Mouse (Mus musculus) cerebral cortex, adult 2 months (tissue): ENCODE results near the gene Fkbp5.

Source experiments
- WGBS: fragments of 180-500 bp; shearing (Covaris S2); methylation state at CpG from one replicate; pipeline ENCODE4 v1.1.7; 2018; 5-methylcytosine and 5-hydroxymethylcytosine counted together

Gene Fkbp5

DNA sequence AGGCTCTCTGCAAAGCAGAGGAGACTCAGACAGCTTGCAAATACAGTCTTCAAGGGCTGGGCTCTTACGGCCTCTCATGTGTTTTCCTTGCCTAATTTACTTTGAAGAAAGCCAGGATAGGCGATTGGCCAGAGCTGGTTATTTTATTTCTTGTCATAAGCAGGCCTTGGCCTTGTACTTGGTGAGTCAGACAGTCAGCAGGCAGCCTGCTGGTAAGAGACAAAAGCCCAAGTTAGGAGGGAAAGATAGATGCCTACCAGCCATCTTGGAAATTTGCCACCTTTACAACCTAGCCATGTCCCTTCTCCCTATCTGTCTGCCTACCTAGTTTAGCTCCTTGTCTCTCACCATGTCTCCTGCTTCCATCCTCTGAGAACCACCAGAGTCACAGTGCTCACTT is 146.0 kb downstream of the Fkbp5 start:
- 78% methylated on average over 2 of the region's 2 CpGs for WGBS

DNA sequence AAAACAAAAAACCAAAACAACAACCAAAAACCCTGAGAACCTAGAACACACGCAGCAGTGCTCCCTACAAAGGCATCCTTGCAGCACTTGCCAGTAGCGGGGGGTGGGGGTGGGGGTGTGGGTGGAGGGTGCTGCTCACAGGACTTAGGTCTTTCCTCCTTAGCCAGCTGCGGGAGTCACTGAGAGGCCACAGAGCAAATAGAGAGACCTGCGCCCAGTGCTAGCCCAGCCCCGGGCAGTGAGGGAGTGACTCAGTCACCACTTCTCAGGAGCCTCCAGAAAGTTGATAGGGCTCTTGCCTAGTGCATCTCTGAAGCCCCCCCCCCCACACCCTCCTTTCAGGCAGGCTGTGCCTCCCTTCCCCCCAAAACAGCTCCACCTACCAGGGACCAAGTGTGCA is 148.3 kb downstream of the Fkbp5 start:
- WGBS, result 79% methylated on average over 5 of the region's 5 CpGs

DNA sequence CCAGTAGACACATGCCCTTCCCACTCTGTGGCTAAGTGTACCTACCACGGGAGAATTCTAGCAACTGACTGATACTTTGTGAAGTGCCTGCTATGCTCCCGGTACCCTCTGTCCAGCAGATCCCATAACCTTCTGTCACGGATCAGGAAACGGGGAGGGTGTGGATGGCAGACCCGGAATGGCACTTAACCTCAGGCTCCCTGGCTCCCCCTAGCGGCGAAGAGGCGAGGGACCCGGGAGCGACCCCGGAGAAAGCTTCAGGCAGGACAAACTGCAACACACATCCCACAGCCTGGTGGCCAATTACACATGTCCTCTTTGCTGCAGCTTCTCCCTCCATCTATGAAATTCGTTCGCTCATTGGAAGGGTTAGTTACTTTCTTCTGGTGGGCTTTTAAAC is 148.9 kb downstream of the Fkbp5 start:
- 10% methylated on average over 13 of the region's 13 CpGs for WGBS

DNA sequence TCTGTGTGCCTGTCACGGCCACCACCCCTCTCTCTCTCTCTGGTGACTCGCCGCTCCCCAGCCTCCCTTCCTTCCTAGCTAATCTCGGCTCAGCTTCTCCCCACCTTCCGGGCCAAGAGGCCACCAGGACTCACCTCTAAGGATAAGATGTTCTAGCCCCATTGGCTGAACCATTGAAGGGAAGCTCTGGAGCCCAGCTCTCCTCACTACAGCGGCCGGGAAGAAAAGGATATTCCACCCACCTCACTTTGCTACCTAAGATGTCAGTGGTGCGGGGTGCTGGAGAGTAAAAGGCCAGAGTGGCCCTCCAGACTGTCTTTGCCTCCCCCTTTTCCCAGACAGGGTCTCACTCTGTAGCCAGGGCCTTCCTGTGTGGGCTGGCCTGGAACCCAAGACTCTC is 152.2 kb downstream of the Fkbp5 start, which contains the start of gene Tulp1:
Tulp1 (minus strand) TSS at position 101 of the 400 bp plus-strand sequence.
- WGBS, result 64% methylated on average over 8 of the region's 8 CpGs

DNA sequence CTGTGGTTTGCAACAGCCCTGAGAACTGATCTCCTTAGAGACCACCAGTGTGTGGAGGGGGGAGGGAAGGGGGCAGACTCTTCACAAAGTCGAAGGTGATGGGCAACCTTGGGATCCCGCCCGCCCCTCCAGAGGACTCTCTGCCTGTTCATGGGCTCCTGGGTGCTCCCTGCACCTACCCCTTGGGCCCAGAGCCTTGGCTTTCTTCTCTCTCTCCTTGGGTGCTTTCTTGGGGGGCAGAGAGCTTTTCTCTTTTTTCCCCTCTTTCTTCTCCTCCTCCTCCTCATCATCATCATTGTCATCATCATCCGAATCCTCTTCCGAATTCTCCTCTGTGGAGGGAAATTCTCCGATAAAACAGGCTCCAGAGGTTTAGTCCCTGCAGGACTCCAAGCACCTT is 153.8 kb downstream of the Fkbp5 start:
- 33% methylated on average over 6 of the region's 6 CpGs for WGBS

DNA sequence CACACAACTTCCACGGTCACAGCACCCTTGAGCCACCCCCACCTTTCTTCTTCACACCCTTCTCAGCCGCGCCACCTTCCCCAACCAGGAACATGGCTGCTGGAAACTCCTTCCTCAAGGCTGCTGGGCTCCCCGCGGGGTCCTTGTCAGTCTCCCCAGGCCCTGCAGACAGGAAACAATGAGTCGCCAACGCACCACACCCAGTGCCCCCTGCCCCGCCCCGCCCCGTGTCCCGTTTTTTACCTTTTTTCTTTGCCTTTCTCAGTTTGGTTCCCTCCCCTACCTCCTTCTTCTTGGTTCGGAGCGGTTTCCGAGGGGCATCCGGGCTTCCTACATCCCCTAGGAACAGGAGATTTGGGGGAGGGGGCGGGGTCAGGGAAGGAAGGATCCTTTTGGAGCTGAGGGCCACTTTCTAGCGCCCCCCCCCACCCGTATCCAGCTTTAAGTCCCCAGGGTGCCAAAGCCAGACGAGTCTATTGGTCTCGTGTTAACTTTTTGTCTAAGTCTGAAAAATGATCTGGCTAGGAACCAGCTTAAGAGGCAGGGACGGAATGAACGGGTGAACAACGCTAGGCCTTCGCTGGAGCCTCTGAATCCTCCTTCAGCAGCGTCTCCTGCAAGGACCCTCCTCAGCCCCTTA is 154.6 kb downstream of the Fkbp5 start:
- 5% methylated on average over 25 of the region's 25 CpGs for WGBS

DNA sequence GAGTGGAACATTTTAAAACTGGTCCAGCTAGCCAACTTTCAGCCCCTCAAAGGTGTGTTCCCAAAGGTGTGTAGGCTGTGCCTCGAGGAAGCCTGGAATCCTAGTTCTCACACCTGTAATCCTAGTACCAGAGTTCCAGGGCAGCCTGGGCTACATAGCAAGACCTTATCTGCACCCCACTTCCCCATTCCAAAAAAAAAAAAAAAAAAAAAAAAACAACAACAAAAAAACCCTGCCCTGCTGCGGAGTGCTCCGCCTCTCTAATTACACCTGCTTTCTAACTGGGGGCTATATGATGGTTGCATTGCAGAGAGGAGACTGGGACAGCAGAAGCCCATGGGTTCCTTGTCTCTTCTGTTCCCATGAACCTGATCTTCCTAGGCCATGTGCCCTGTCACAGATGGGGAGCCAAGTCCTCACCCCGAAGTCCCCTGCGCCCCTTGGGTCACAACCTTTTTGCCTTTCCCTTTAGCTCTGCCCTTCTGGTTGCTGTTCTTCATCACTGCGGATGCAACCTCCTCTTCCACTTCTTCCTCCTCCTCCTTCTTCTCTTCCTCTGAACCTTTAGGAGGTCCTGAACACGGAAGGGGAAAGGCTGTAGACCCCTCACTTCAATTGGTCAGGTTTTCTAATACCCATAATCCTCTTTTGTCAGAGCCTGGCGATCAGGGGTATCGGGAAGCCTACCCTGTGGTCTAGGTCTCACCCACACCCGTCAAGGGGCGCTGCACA is 155.2 kb downstream of the Fkbp5 start:
- WGBS, result 44% methylated on average over 11 of the region's 11 CpGs

DNA sequence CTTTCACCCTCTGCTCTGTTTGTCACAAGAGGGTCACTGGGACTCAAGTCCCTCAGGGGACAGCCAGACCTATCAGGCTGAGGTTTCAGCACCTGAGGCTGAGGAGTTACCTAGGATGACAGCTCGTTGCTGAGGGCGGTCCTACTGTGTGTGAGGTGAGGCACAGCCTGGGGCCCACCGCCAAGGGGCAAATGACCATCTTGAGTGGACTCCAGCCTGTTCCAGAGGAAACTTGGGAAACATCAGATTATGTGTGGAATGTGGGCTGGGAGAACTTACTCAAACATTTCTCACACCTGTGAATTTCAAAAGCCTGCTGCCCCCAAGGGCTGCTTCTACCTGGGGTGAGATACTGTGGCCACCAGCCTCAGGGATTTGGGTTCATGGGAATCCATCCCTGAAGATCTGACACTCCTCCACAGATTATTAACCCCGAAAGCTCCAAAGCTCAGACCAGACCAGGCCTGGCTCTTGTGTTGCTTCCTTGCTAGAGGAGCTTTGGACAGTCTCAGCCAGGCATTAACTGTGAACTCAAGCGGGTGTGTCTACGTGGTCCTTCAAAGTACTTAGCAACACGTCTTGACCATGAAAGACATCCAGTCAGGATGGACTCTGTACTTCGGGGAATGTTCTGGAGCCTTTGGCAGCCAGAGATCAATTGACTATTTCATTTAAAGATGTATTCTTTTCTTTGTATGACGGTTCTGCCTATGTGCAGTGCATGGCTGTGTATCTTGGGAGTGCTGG is 156.6 kb downstream of the Fkbp5 start:
- 89% methylated on average over 9 of the region's 9 CpGs for WGBS

DNA sequence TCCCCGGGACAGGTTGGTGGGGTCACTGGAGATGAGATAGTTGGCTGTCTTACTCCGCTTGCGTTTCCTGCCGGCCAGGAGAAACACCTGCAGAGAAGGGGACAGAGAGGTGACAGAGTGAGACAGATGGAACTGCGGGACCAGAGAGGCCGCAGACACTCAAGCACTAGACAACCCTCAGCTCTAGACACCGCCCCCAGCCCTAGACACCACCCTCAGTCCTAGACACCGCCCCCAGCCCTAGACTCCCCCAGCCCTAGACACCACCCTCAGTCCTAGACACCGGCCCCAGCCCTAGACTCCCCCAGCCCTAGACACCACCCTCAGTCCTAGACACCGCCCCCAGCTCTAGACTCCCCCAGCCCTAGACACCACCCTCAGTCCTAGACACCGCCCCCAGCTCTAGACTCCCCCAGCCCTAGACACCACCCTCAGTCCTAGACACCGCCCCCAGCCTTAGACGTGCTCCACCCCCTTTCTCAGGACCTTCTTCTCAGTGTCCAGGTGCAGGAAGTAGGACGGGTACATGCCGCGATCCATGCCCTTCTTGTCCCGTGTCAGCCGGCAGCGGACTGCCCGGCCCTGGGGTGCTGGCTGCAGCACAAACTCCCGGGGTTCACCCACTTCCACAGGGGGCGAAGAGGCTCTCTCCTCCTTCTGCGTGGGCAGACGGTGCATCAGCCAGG is 158.6 kb downstream of the Fkbp5 start:
- 34% methylated on average over 24 of the region's 24 CpGs for WGBS

DNA sequence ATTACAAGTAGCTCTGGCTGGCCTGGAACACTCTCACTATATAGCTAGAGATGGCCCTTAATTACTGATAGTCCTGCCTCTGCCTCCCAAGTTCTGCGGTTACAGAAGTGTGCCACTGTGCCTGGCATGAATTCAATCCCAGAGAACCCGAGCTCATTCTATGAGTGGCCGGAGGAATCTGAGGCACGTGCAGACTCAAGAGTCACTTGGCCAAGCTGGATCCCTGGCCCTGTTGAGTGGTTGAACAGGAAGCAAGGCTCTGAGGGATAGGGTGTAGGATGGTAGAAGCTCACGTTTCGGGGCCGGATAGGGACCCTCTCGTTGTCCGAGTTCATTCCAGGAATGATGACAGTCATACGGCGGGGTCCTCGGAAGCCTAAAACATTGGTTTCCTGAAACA is 161.5 kb downstream of the Fkbp5 start:
- WGBS, result 89% methylated on average over 12 of the region's 12 CpGs

DNA sequence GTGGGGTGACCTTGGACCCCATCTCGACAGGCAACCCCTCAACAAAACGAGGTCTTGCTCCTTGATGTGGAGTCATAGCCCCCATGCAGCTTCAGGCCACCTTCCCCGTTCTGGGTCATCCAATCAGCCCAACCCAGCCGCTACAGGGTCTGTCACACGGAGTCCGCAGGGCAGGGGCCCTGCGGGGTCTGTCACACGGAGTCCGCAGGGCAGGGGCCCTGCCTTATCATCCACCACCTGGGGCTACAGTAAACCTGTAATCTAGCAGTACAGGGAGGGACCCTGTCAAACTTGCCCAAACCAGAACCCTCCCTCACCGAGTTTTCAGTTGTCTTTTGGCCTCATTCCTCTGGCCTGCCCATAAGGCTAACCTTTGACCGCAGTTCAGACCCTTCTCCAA is 165.3 kb downstream of the Fkbp5 start:
- 59% methylated on average over 11 of the region's 11 CpGs for WGBS

DNA sequence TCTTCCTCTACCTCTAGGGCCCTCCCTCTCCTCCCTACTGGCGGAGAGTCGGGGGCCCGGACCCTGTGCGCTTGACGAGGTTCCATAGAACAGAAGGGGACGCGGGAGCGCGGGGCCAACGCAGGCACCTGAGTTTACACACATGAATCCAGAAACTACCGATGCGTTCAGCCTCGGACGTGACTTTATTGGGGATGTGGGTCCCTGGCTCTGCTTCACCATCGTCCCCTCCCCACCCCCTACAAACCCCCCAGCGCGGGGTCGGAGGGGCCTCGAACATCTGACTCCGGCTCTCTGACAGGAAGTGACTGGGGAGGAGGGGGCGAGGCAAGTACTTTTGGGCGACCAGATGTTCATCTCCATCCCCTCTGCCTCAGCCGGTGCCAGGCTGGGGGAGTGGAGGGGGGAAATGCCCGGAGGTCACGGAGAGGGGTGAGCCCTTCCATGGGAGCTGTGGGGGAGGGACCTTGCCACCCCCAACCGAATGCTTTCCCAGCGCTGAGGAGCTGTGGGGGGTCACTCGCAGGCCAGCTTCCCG is 165.9 kb downstream of the Fkbp5 start:
- 8% methylated on average over 29 of the region's 29 CpGs for WGBS

DNA sequence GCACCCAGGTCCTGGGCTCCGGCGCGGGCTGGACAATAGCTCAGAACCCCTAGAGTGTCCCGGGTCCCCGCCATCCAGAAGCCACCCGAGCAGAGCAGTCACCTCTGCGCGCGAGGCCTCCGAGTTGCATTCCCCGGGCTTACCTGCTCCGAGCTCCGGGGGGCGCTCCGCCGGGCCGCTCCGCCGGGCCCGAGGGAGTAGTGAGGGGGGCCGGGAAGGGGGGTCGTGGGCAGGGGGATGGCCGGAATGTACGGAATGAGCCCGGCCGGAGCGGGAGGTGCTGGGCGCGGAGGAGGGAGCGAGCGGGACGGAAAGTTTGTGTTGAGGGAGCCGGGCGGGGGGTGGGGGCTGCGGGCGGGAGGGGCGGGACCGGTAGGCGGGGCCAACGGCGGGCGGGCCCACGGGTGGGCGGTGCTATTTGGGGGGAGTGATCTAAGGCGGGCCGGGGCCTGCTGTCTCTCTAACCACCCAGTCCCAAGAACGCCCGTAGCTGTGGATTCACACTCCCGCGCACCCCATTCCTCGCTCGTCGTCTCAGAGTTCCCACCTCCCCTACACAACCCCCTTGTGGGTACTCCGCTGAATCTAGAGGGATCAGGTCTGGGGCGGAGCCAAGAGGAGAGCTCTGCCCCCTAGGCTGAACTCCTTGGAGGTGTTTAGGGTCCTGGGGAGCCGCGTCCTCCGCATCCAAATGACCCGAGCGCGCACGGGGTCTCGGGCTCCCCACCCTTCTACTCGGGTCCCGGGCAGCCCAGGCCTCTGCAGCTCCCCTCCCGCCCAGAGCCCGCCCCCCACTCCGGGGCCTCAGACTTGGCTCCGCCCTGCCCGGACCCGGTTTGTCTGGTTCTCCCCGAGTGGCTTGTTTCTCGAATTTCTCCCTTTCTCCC is 166.6 kb downstream of the Fkbp5 start, which contains the start of gene Tead3:
Tead3 (minus strand) TSS at position 352 of the 887 bp plus-strand sequence.
- WGBS, result under 1% methylated on average over 66 of the region's 73 CpGs

DNA sequence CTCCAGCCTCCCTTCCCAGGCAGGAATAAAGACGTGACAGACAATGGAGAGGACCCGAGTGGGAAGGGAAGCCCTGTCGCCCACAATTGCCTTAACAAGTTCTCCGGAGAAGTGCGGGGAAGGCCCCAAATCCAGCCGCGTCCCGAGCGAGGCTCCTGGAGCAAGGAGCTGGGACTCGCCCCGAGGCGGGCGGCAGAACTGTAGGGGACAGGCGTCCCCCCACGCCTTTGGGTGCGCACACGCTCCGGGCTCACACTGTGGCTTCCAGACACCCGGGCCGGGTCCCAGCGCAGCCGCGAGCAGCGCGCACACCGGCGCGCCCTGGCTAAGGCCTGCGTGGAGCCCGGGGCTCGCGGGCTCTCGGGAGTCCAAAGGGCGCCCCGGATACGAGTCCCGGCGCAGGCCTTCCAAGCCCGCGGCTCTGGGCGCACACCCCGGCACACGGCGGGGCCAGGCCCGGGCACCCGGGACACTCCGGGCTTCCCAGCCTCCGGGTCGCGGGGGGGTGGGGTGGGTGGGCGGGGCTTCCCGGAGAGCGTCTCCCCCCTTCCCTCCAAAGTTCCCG is 167.3 kb downstream of the Fkbp5 start:
- 2% methylated on average over 43 of the region's 54 CpGs for WGBS

DNA sequence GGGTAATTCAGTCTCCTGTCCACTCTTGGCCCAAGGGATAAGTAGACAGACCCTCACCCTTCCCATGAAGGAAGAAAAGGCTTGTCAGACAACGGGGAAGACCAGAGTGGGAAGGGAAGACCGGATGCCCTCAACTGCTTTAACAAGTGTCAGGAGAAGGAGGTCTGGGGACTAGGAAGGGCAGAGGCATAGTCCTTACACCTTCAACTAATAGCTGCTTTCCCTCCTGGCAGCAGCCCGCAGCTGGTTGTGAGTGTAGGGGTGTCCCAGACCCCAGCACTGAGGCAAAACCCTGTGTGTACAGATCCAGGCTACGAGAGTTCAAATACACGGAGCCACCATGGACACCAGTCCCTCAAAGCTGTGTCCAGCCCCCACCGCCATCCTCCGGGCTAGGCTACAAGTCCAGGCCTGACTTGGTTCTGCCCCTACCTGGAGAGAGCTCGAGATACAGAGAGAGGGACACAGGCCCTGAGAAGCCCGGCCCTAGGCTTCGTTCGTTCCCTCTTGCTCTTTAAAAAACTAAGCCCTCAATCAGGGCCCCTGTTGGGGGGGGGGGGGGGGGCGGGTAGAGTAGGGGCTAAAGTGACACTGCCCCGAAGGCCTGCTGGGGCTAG is 168.0 kb downstream of the Fkbp5 start:
- 54% methylated on average over 13 of the region's 13 CpGs for WGBS
